Mouse (Mus musculus) Muller cell, postnatal 12 days (primary cell): ENCODE measurements at regions not wholly inside any gene's neighbourhood (a gene's known extent, or its start where the extent isn't known, plus 50 kb on each side); places are given as distances from the start of the nearest gene placed in this dataset.
"Not testable (repeated sequence)": the region's sequence is repeated elsewhere in the genome, so short reads cannot be mapped to it uniquely, and the experiment has no call there.

Experiments used
- DNase-seq: peaks from one replicate; pipeline ENCODE4 v3.0.0-alpha.2; 2015; ENCODE audit errors: inconsistent ontology term

GRCm38 (mm10) chr12:64788761-64789160 is 128.9 kb upstream of the Gm527 start:
- no peak for DNase-seq

GRCm38 (mm10) chr12:64808492-64808891 is 109.2 kb upstream of the Gm527 start:
- DNase-seq, result not testable (repeated sequence)

- no peak for DNase-seq
These were observed 107.6 kb upstream of the Gm527 start for GRCm38 (mm10) chr12:64810081-64810480.

GRCm38 (mm10) chr12:64815871-64816270 is 101.8 kb upstream of the Gm527 start:
- DNase-seq, result no peak

GRCm38 (mm10) chr12:64817056-64817810 is 100.5 kb upstream of the Gm527 start:
- peak; percentile 17 for DNase-seq

- DNase-seq, result no peak
These were observed 97.0 kb upstream of the Gm527 start for GRCm38 (mm10) chr12:64820722-64821121.

- DNase-seq, result peak; percentile 4
These were observed 88.0 kb upstream of the Gm527 start for GRCm38 (mm10) chr12:64829662-64830249.

GRCm38 (mm10) chr12:64832313-64833151 is 85.2 kb upstream of the Gm527 start:
- no peak for DNase-seq

GRCm38 (mm10) chr12:64857709-64858108 is 60.0 kb upstream of the Gm527 start:
- DNase-seq, result no peak
